Mouse (Mus musculus): Measurements from ENCODE around the gene Zcchc17. TPM values are rescaled to one million over a fixed set of nuclear protein-coding genes. Genes with fewer than 3 reads are reported as not detected.

Zcchc17 gene
- total and polyA plus RNA-seq, 2 experiments from 2014 or later: 23.9 to 93.2 TPM

DNA sequence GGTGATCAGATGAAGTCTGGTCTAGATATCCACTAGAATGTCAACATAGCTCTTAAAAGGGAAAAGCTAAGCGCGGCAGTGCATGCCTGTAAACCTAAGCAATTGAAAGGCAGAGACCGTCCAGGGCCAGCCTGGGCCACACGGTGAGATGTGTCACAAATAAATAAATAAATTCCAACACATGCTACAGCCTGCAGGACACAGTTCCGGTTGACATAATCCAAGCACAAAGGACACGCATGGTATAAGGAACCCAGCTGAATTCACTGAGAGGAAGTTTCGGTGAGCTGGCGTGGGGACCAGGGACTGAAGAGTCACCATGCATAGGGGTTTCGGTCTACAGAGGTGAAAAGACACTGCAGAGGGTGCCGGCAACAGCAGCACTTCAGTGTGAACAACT, 91.0 kb downstream of the Zcchc17 start:
- Histone ChIP-seq H3K4me2 (ENCODE audit: low read depth, low read length) (no peak overlapping the region), H3K27me3 (ENCODE audit: insufficient read depth, low read length) (no peaks in the 10 kb centered on the region), H3K9me3 (ENCODE audit: low read length) (no peaks in the 10 kb centered on the region), H3K9ac (replicated peaks; ENCODE audit: low read length) (no peak overlapping the region), H3K4me1 (ENCODE audit: insufficient read depth, low read length) (no peaks in the 10 kb centered on the region; the same call in 1 of the 2 replicates), H3K36me3 (ENCODE audit: insufficient read depth, low read length) (no peaks in the 10 kb centered on the region), H3K27ac (no peak overlapping the region), H3K4me3 (ENCODE audit: low read length) (no peak overlapping the region)
- no peak for ATAC-seq
- 76% methylated on average over 10 of the region's 10 CpGs for WGBS
- no peak for DNase-seq (ENCODE audit: low spot score)
- no peak for TF ChIP-seq CTCF (IDR thresholded peaks at IDR 0.05; ENCODE audit: low read depth)

DNA sequence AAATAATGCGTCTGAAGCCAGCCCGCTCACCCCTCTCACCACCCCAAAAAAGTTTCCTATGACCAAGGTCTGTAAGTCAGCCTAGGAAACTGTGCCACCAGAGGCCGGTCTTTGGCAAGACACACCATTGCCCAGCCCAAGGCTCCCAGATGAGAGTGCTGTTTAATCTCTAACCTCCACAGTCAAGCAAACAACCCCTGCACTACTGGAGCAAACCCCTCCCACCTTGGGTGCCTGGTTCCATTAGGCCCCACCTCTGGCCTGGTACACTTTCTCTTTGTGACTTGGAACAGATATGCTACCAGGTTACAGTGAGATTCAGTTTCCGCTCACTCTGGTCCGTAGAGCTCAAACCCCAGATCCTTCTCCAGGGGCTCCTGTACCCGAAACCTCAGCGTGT, 92.7 kb downstream of the Zcchc17 start:
- no peak for DNase-seq (ENCODE audit: low spot score)
- H3K27me3 ChIP-seq (ENCODE audit: insufficient read depth, low read length): no peaks in the 10 kb centered on the region
- ATAC-seq: no peak
- H3K9ac ChIP-seq (replicated peaks; ENCODE audit: low read length): no peak overlapping the region
- TF ChIP-seq CTCF (IDR thresholded peaks at IDR 0.05; ENCODE audit: low read depth): no peak
- no peaks in the 10 kb centered on the region; the same call in 1 of the 2 replicates for H3K4me1 ChIP-seq (ENCODE audit: insufficient read depth, low read length)
- H3K36me3 ChIP-seq (ENCODE audit: insufficient read depth, low read length): no peaks in the 10 kb centered on the region
- H3K9me3 ChIP-seq (ENCODE audit: low read length): no peaks in the 10 kb centered on the region
- no peak overlapping the region for H3K4me2 ChIP-seq (ENCODE audit: low read depth, low read length)
- H3K4me3 ChIP-seq (ENCODE audit: low read length): no peak overlapping the region
- WGBS: 87% methylated on average over 7 of the region's 7 CpGs
- no peak overlapping the region for H3K27ac ChIP-seq

DNA sequence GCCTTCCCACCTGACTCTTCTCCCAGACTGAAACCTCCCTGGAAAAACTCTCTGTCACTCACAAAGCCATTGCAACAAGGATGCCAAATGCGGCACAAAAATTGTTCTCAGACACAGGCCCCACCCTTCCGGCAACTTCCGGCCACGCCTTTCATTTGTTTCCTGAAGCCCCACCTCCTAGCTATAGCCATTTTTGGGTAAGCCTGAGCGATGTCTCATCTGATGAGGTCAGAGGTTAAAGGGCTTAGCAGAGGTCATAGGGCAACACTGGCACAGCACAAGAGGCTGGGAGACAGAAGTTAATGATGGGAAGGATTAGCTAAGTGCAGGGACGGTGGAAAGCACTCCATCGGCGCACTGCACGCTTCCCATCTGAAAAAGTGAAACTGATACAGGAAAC, 93.1 kb downstream of the Zcchc17 start:
- ATAC-seq (no peak), DNase-seq (ENCODE audit: low spot score) (no peak)
- TF ChIP-seq CTCF (IDR thresholded peaks at IDR 0.05; ENCODE audit: low read depth): no peak
- whole genome bisulfite sequencing: 74% methylated on average over 9 of the region's 9 CpGs
- Histone ChIP-seq H3K4me1 (ENCODE audit: insufficient read depth, low read length) (no peaks in the 10 kb centered on the region; the same call in 1 of the 2 replicates), H3K4me2 (ENCODE audit: low read depth, low read length) (no peak overlapping the region), H3K27me3 (ENCODE audit: insufficient read depth, low read length) (no peaks in the 10 kb centered on the region), H3K27ac (no peak overlapping the region), H3K4me3 (ENCODE audit: low read length) (no peak overlapping the region), H3K9ac (replicated peaks; ENCODE audit: low read length) (no peak overlapping the region), H3K9me3 (ENCODE audit: low read length) (no peaks in the 10 kb centered on the region), H3K36me3 (ENCODE audit: insufficient read depth, low read length) (no peaks in the 10 kb centered on the region)

Other genes with a start within 250 kb of the Zcchc17 start
- 16.9 and 24.2 TPM in 2 replicates for gene Hcrtr1, start 220.6 kb downstream of the Zcchc17 start, total RNA-seq (2014; rRNA removed)
- gene Hcrtr1, start 220.6 kb downstream of the Zcchc17 start, polyA plus RNA-seq (2015; fragmentation: Nextera tagmentation; extraction: Ambion mirVana): 11.3 and 12.1 TPM in 2 replicates
- 15.1 and 15.5 TPM in 2 replicates for gene Tinagl1, start 184.8 kb downstream of the Zcchc17 start, total RNA-seq (2014; rRNA removed)
- gene Tinagl1, start 184.8 kb downstream of the Zcchc17 start, polyA plus RNA-seq (2015; fragmentation: Nextera tagmentation; extraction: Ambion mirVana): 7.2 and 7.6 TPM in 2 replicates
- gene Gm853, start 137.5 kb downstream of the Zcchc17 start, total RNA-seq (2014; rRNA removed): 0.68 and 2.0 TPM in 2 replicates
- gene Gm853, start 137.5 kb downstream of the Zcchc17 start, polyA plus RNA-seq (2015; fragmentation: Nextera tagmentation; extraction: Ambion mirVana): 1.3 and 1.8 TPM in 2 replicates
- 17.1 and 18.7 TPM in 2 replicates for gene Serinc2, start 80.7 kb downstream of the Zcchc17 start, total RNA-seq (2014; rRNA removed)
- gene Serinc2, start 80.7 kb downstream of the Zcchc17 start, polyA plus RNA-seq (2015; fragmentation: Nextera tagmentation; extraction: Ambion mirVana): 17.8 and 19.2 TPM in 2 replicates
- gene Fabp3, start 51.3 kb downstream of the Zcchc17 start, total RNA-seq (2014; rRNA removed): 122 and 131 TPM in 2 replicates
- gene Fabp3, start 51.3 kb downstream of the Zcchc17 start, polyA plus RNA-seq (2015; fragmentation: Nextera tagmentation; extraction: Ambion mirVana): 392 and 410 TPM in 2 replicates
- 4.5 and 6.8 TPM in 2 replicates for gene Gm10570, start 51.3 kb downstream of the Zcchc17 start, total RNA-seq (2014; rRNA removed)
- gene Gm10570, start 51.3 kb downstream of the Zcchc17 start, polyA plus RNA-seq (2015; fragmentation: Nextera tagmentation; extraction: Ambion mirVana): 1.3 and 1.7 TPM in 2 replicates
- gene Snrnp40, start 189 bp upstream of the Zcchc17 start, total RNA-seq (2014; rRNA removed): 57.9 and 74.2 TPM in 2 replicates
- gene Snrnp40, start 189 bp upstream of the Zcchc17 start, polyA plus RNA-seq (2015; fragmentation: Nextera tagmentation; extraction: Ambion mirVana): 84.5 and 88.9 TPM in 2 replicates
- gene Nkain1, start 214.2 kb upstream of the Zcchc17 start, total RNA-seq (2014; rRNA removed): 313 and 323 TPM in 2 replicates
- 10.1 and 10.2 TPM in 2 replicates for gene Nkain1, start 214.2 kb upstream of the Zcchc17 start, polyA plus RNA-seq (2015; fragmentation: Nextera tagmentation; extraction: Ambion mirVana)

Measured in hindbrain, postnatal 0 days (tissue).